In genomic region chr7:98994137-98994536, GRCm38 (mm10) we compare ENCODE assay signal across 19 mouse cellular contexts.
DNase-seq lines count a peak whose midpoint lies in the region; ATAC-seq and TF ChIP-seq lines count a peak whose summit lies in the region.
"Had no signal": no experiment of that assay in that cellular context is flagged by ENCODE, and none has a peak within 500 bp of the region (broad histone marks: within the 10 kb centered on the region; RNA-seq: fewer than 3 reads in every experiment).

No protein-coding gene starts in this region.

- H3K4me1 ChIP-seq in heart, embryonic 16.5 days (ENCODE audit: control insufficient read depth, insufficient read depth, low read length), result peaks cover 5% of the 10 kb centered on the region; the same call in 1 of the 2 replicates
- H3K4me1 ChIP-seq in lung, postnatal 0 days (ENCODE audit: insufficient read depth, low read depth, low read length), result no peaks in the 10 kb centered on the region; the same call in 1 of the 2 replicates
- H3K4me1 ChIP-seq in MEL (ENCODE audit: control insufficient read depth in 1 of 2, insufficient read depth in 2 of 2, low read length in 2 of 2), result peaks cover 36 to 53% of the 10 kb centered on the region in 2 experiments
- H3K4me1 ChIP-seq: forebrain, embryonic 10.5 days had no signal

- ATAC-seq in heart, embryonic 16.5 days (replicated peaks; ENCODE audit: extremely low read depth, insufficient read depth, low FRiP score), result no peak
- peak; percentile 52; the same call in 1 of the 2 replicates for ATAC-seq in lung, postnatal 0 days
- ATAC-seq: forebrain, embryonic 14.5 days had no signal

- H3K4me2 ChIP-seq in heart, embryonic 16.5 days (ENCODE audit: low read depth, low read length), result no peak overlapping the region
- H3K4me2 ChIP-seq in lung, postnatal 0 days (replicated peaks; ENCODE audit: low read depth, low read length), result no peak overlapping the region
- H3K4me2 ChIP-seq: embryonic facial prominence, embryonic 15.5 days; hindbrain, embryonic 14.5 days had no signal

- no peak overlapping the region for H3K9ac ChIP-seq in heart, embryonic 16.5 days (ENCODE audit: low read length)
- H3K9ac ChIP-seq in lung, postnatal 0 days (replicated peaks; ENCODE audit: low read depth), result no peak overlapping the region
- no peak overlapping the region for H3K9ac ChIP-seq in MEL (ENCODE audit: control insufficient read depth, low read depth, low read length, poor library complexity, severe bottlenecking)
- H3K9ac ChIP-seq: embryonic facial prominence, embryonic 15.5 days; hindbrain, embryonic 14.5 days had no signal

- peak overlapping the region; percentile 39; the same call in 1 of the 2 replicates for H3K27ac ChIP-seq in heart, embryonic 16.5 days (ENCODE audit: low read length)
- H3K27ac ChIP-seq in lung, postnatal 0 days (ENCODE audit: low read length), result peak overlapping the region; percentile 7; the same call in 1 of the 2 replicates
- H3K27ac ChIP-seq in MEL (ENCODE audit: control insufficient read depth, low read depth, low read length), result peak overlapping the region; percentile 67
- H3K27ac ChIP-seq: embryonic facial prominence, embryonic 15.5 days; forebrain, embryonic 10.5 days; gastrocnemius, adult 2 months; hindbrain, embryonic 10.5 days; hindbrain, embryonic 14.5 days had no signal

- no peak for TF ChIP-seq CTCF in lung, postnatal 0 days (IDR thresholded peaks at IDR 0.05)
- no peak for TF ChIP-seq CTCF in MEL (IDR thresholded peaks at IDR 0.05 in 2 of 3, conservative IDR thresholded peaks at IDR 0.05 in 1 of 3; ENCODE audit: control insufficient read depth in 1 of 3, insufficient read depth in 1 of 3, low read depth in 2 of 3, low read length in 3 of 3, poor library complexity in 1 of 3, severe bottlenecking in 1 of 3)

- peaks cover 9% of the 10 kb centered on the region; the same call in 1 of the 2 replicates for H3K36me3 ChIP-seq in heart, embryonic 16.5 days (ENCODE audit: control insufficient read depth, insufficient read depth)
- peaks cover 7% of the 10 kb centered on the region; the same call in 1 of the 2 replicates for H3K36me3 ChIP-seq in lung, postnatal 0 days (ENCODE audit: insufficient read depth, low read length)
- peaks cover 1 to 60% of the 10 kb centered on the region in 2 experiments; a peak in 2 of 4 replicates for H3K36me3 ChIP-seq in MEL (ENCODE audit: control insufficient read depth in 1 of 2, insufficient read depth in 2 of 2, low read length in 2 of 2)
- H3K36me3 ChIP-seq: embryonic facial prominence, embryonic 15.5 days; forebrain, embryonic 10.5 days; hindbrain, embryonic 10.5 days had no signal

- intact Hi-C loops in heart, postnatal 14 days (cut with DNase I), result no loop called here

- no peaks in the 10 kb centered on the region for H3K27me3 ChIP-seq in heart, embryonic 16.5 days (ENCODE audit: control insufficient read depth, insufficient read depth, low read length)
- H3K27me3 ChIP-seq in lung, postnatal 0 days (replicated peaks; ENCODE audit: insufficient read depth, low read length), result no peaks in the 10 kb centered on the region
- H3K27me3 ChIP-seq in MEL (ENCODE audit: control insufficient read depth in 1 of 2, insufficient read depth in 2 of 2, low read length in 2 of 2), result no peaks in the 10 kb centered on the region
- H3K27me3 ChIP-seq: embryonic facial prominence, embryonic 15.5 days had no signal

- no peak for TF ChIP-seq RAD21 in MEL (IDR thresholded peaks at IDR 0.05; ENCODE audit: low read depth, low read length)

- no peaks in the 10 kb centered on the region for H3K79me2 ChIP-seq in MEL (ENCODE audit: control insufficient read depth, insufficient read depth, low read length, poor library complexity)

- 62% methylated on average over 6 of the region's 6 CpGs for WGBS in heart, embryonic 16.5 days
- 48% methylated on average over 6 of the region's 6 CpGs for WGBS in lung, postnatal 0 days

- no peak for TF ChIP-seq POLR2A in MEL (IDR thresholded peaks at IDR 0.05; ENCODE audit: control insufficient read depth in 1 of 2, insufficient read depth in 1 of 2, low read depth in 1 of 2, low read length in 2 of 2, poor library complexity in 1 of 2)

- H3K4me3 ChIP-seq in heart, embryonic 16.5 days (ENCODE audit: low read length), result no peak overlapping the region
- no peak overlapping the region for H3K4me3 ChIP-seq in lung, postnatal 0 days (ENCODE audit: low read depth, low read length)
- H3K4me3 ChIP-seq in MEL (ENCODE audit: control insufficient read depth in 1 of 2, insufficient read depth in 1 of 2, low read depth in 2 of 2, low read length in 2 of 2), result no peak overlapping the region
- H3K4me3 ChIP-seq: embryonic facial prominence, embryonic 15.5 days; erythroblast, embryonic 14.5 days; forebrain, embryonic 10.5 days; gastrocnemius, adult 2 months; hindbrain, embryonic 10.5 days had no signal

- peak; percentile 63 for TF ChIP-seq EP300 in lung, postnatal 0 days (IDR thresholded peaks at IDR 0.05)
- no peak for TF ChIP-seq EP300 in MEL (IDR thresholded peaks at IDR 0.05; ENCODE audit: low read depth in 1 of 2, low read length in 2 of 2)

- H3K9me3 ChIP-seq in heart, embryonic 16.5 days (replicated peaks; ENCODE audit: control insufficient read depth, low read length), result no peaks in the 10 kb centered on the region
- no peaks in the 10 kb centered on the region for H3K9me3 ChIP-seq in lung, postnatal 0 days (ENCODE audit: low read length)
- H3K9me3 ChIP-seq in MEL (replicated peaks; ENCODE audit: insufficient read depth, low read length), result no peaks in the 10 kb centered on the region
- H3K9me3 ChIP-seq: embryonic facial prominence, embryonic 15.5 days; forebrain, embryonic 10.5 days; hindbrain, embryonic 10.5 days had no signal

- no peak for DNase-seq in heart, postnatal 14 days
- peak; percentile 29 for DNase-seq in lung, postnatal 0 days (ENCODE audit: low spot score)
- no peak for DNase-seq in lung, postnatal 10 days
- DNase-seq in MEL (ENCODE audit: low read depth, low spot score), result no peak
- peak; percentile 14 for DNase-seq in induced T-regulatory cell, adult 2 months (ENCODE audit: low read depth)
- DNase-seq: adrenal gland, postnatal 10 days; cerebellum, adult 11 months; cerebellum, adult 8-10 months; cerebellum, postnatal 14 days; embryo, embryonic 11 days; gastrocnemius, adult 2 months; gastrocnemius, postnatal 25 days had no signal

TF ChIP-seq in MEL, 35 proteins besides CTCF, POLR2A, EP300 and RAD21:
- TF ChIP-seq NRF1 (IDR thresholded peaks at IDR 0.05; ENCODE audit: insufficient read depth, low read depth, low read length, poor library complexity, severe bottlenecking) (no peak), MEF2A (IDR thresholded peaks at IDR 0.05; ENCODE audit: extremely low read depth, insufficient replicate concordance, low read depth, low read length, poor library complexity, severe bottlenecking) (no peak), ZNF384 (IDR thresholded peaks at IDR 0.05; ENCODE audit: low read depth, low read length) (no peak), KAT2A (conservative IDR thresholded peaks at IDR 0.05; ENCODE audit: low read depth, low read length) (no peak), MXI1 (IDR thresholded peaks at IDR 0.05; ENCODE audit: low read depth, low read length) (no peak), JUND (IDR thresholded peaks at IDR 0.05; ENCODE audit: low read depth, low read length) (no peak), ELF1 (IDR thresholded peaks at IDR 0.05; ENCODE audit: low read depth, low read length) (no peak), HCFC1 (IDR thresholded peaks at IDR 0.05; ENCODE audit: low read depth, low read length) (no peak), USF1 (IDR thresholded peaks at IDR 0.05; ENCODE audit: low read depth, low read length) (no peak), MAX (IDR thresholded peaks at IDR 0.05; ENCODE audit: low read length) (no peak), SIN3A (IDR thresholded peaks at IDR 0.05; ENCODE audit: low read length) (no peak), TBP (IDR thresholded peaks at IDR 0.05; ENCODE audit: low read depth, low read length) (no peak), UBTF (IDR thresholded peaks at IDR 0.05; ENCODE audit: borderline replicate concordance, insufficient read depth, low read depth, low read length) (no peak), ETS1 (IDR thresholded peaks at IDR 0.05; ENCODE audit: low read depth, low read length) (no peak), MAFK (IDR thresholded peaks at IDR 0.05; ENCODE audit: borderline replicate concordance, low read depth, low read length) (no peak)

Comparison
In these comparisons a context has a peak if more than half of its experiments do, and no peak if none do; other contexts are left out.
1. DNase-seq: peak in lung, postnatal 0 days (single experiment) and induced T-regulatory cell, adult 2 months (single experiment); none in heart, postnatal 14 days (0 of 2), lung, postnatal 10 days (single experiment) and MEL (single experiment).
2. H3K27ac ChIP-seq: peak in every context shown above with its lines; median percentile 67 in MEL; 39 in heart, embryonic 16.5 days; 7 in lung, postnatal 0 days.